Mouse (Mus musculus) testis, adult 2 months (tissue): ENCODE data around the gene Mia3. TPM values are rescaled to one million over a fixed set of nuclear protein-coding genes. Genes with fewer than 3 reads are reported as not detected.

Source experiments
- H3K27ac ChIP-seq: fragments of 200-500 bp; 2 replicates; pipeline ENCODE4 v1.5.1; 2012; ENCODE audit warnings: low read depth, low read length; ENCODE audit not compliant: control insufficient read depth, insufficient read depth
- H3K27me3 ChIP-seq: fragments of 200-500 bp; 2 replicates; pipeline ENCODE4 v1.6.1; 2012; ENCODE audit warnings: mild to moderate bottlenecking, low read length, moderate library complexity; ENCODE audit not compliant: control insufficient read depth, insufficient read depth
- H3K36me3 ChIP-seq: fragments of 200-500 bp; 2 replicates; pipeline ENCODE4 v1.6.1; 2012; ENCODE audit warnings: mild to moderate bottlenecking, low read length; ENCODE audit not compliant: control insufficient read depth, insufficient read depth
- H3K4me1 ChIP-seq: fragments of 200-500 bp; 2 replicates; pipeline ENCODE4 v1.6.1; 2012; ENCODE audit warnings: low read length; ENCODE audit not compliant: control insufficient read depth, insufficient read depth
- H3K4me3 ChIP-seq: fragments of 200-500 bp; 2 replicates; pipeline ENCODE4 v1.5.1; 2012; ENCODE audit warnings: low read depth, mild to moderate bottlenecking, low read length, moderate library complexity, mixed read lengths; ENCODE audit not compliant: control insufficient read depth
- CTCF ChIP-seq: fragments of 200-500 bp; IDR thresholded peaks from 2 replicates; pipeline ENCODE4 v1.5.1; 2012; ENCODE audit warnings: low read depth, mild to moderate bottlenecking, inconsistent platforms, low read length, moderate library complexity; ENCODE audit not compliant: control insufficient read depth, insufficient read depth, insufficient replicate concordance
- POLR2A ChIP-seq: fragments of 200-500 bp; IDR thresholded peaks from 2 replicates; pipeline ENCODE4 v1.6.1; 2012; ENCODE audit warnings: low read depth, mild to moderate bottlenecking, inconsistent platforms, low read length, moderate library complexity; ENCODE audit not compliant: control insufficient read depth
- polyA plus RNA-seq: library from polyadenylated mRNA; depleted of rRNA; stranded (reverse); fragments of >200 nt; gene quantifications from 2 replicates; pipeline ENCODE4 v1.2.3, GENCODE M21; 2012; rRNA removed

The Mia3 gene
- polyA plus RNA-seq, 1 experiment: 79.5 TPM

GRCm38 (mm10) chr1:183289576-183289975 is 79.8 kb downstream of the Mia3 start:
- H3K36me3 ChIP-seq: peaks cover 2% of the 10 kb centered on the region

GRCm38 (mm10) chr1:183288351-183288750 is 81.0 kb downstream of the Mia3 start:
- Histone ChIP-seq H3K36me3 (peaks cover 2% of the 10 kb centered on the region), H3K4me1 (no peaks in the 10 kb centered on the region), H3K4me3 (no peak overlapping the region), H3K27ac (no peak overlapping the region), H3K27me3 (no peaks in the 10 kb centered on the region)
- TF ChIP-seq POLR2A: no peak
- TF ChIP-seq CTCF: no peak

More at GRCm38 (mm10) chr1:183289576-183289975, 79.8 kb downstream of the Mia3 start:
- Histone ChIP-seq H3K4me3 (no peak overlapping the region), H3K4me1 (no peaks in the 10 kb centered on the region), H3K27me3 (no peaks in the 10 kb centered on the region), H3K27ac (no peak overlapping the region)
- TF ChIP-seq CTCF (no peak), POLR2A (no peak)

Other genes starting within 250 kb of the Mia3 start
- 4.1 and 5.8 TPM in 2 replicates for gene Disp1, start 148.0 kb downstream of the Mia3 start, polyA plus RNA-seq
- gene Aida, start 73.0 kb downstream of the Mia3 start, polyA plus RNA-seq: 16.0 and 18.9 TPM in 2 replicates
- 7.6 and 8.5 TPM in 2 replicates for gene Brox, start 72.3 kb downstream of the Mia3 start, polyA plus RNA-seq
- 11.0 and 15.0 TPM in 2 replicates for gene Taf1a, start 19.4 kb upstream of the Mia3 start, polyA plus RNA-seq
- gene Hhipl2, start 48.7 kb upstream of the Mia3 start, polyA plus RNA-seq: 6.2 and 8.6 TPM in 2 replicates